Mouse (Mus musculus): ENCODE results near the gene Mea1.

Gene Mea1

DNA sequence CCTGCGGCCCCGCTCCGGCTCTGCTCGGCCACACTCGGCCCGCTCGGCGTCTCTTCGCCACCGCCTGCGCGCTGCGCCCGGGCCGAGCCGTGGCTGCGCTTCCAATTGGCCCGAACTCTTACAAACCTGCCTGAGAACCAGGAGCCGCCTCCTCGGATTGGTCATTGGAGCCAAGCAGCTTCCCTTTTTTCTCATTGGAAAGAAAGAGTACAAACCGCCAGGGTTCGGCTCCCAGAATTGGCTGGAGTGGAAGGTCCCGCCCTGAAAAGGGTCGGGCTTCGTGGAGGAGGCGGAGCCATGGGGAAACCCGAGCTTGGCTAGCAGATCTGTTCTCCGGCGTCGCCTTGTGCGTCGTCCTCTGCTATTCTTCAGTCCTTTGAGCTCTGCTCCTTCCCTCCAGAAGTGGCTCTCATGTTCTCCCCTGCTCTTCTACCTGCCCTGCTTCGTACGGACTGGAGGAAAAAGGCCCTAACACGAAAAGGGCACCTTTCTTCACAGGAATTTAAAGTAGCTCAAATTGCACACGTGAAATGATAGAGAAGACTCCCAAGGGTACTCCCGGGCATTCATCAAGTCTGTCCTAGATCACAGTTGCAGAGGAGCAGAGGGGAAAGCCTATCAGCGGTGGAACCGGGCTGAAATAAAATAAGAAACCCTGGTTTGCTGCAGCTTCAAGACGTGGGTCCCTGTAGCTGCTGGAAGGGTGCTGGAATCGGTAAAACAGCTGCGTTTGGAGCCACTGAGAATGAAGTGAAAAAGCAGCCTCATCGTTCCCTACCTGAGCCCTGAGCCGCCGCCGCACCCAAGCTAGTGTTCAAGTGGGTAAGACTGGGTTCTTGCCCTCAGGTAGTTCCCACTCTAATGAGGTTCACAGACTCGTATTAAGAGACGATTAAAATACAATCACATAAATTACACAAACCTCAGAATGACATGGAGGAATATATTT is 26.6 kb downstream of the Mea1 start, which contains the start of gene Ppp2r5d:
Gene Ppp2r5d (minus strand): TSS at position 225 of the 949 bp plus-strand sequence.
- ATAC-seq (ENCODE audit: low TSS enrichment), result peak; percentile 93

DNA sequence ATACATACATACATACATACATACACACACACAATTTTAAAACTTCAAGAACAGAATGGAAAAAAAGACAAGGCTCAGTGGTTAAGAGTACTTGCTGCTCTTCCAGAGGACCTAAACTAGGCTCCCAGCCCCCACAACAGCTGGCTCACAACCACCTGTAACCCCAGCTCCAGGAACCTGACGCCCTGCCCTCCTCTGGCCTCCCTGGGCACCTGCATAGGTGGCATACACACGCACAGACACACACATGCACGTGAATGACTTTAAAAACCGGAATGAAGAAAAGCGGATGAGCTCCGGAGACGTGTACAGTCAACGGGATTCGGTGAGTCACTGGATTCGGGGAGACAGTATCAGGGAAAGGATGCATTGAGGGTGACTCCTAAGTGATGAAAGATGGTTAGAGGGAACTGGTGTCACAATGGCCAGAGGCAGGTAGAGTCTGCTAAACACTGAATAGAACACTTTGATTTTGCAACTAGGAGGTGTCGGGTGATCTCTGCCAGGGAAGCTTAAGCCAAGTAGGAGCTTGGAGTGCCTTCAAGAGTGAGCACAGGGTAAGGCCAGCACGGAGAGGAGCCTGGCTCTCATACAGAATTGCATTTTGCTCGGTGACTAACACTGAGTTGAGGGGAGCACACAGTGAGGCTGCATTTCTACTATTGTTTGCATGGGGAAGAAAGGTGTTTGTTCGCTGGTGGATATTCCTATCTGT is 27.9 kb downstream of the Mea1 start:
- ATAC-seq (ENCODE audit: low TSS enrichment), result no peak

DNA sequence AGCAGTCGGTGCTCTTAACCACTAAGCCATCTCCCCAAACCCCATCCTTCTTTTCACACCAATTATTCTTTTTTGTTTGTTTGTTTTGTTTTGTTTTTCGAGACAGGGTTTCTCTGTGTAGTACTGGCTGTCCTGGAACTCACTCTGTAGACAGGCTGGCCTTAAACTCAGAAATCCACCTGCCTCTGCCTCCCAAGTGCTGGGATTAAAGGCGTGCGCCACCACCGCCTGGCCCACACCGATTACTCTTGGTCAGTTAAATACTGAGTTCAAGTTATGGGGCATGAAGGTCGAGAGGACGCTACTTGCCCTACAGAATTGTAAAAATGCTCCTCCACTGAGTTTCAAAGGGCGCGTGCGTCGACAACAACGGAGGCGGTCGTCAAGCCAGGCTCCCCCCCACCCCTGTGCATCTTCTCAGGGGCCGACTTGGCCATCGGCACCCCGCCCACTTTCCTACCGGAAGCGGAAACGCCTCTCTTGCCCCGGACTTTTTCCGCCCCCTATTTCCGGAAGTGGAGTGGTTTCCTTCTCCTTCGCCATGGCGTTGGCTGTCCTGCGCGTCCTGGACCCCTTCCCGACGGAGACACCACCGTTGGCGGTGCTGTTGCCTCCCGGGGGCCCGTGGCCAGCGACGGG is 32.5 kb downstream of the Mea1 start, which contains the start of gene Pex6:
Gene Pex6 (plus strand): TSS at position 505 of the 639 bp plus-strand sequence.
- ATAC-seq (ENCODE audit: low TSS enrichment), result peak; percentile 95

DNA sequence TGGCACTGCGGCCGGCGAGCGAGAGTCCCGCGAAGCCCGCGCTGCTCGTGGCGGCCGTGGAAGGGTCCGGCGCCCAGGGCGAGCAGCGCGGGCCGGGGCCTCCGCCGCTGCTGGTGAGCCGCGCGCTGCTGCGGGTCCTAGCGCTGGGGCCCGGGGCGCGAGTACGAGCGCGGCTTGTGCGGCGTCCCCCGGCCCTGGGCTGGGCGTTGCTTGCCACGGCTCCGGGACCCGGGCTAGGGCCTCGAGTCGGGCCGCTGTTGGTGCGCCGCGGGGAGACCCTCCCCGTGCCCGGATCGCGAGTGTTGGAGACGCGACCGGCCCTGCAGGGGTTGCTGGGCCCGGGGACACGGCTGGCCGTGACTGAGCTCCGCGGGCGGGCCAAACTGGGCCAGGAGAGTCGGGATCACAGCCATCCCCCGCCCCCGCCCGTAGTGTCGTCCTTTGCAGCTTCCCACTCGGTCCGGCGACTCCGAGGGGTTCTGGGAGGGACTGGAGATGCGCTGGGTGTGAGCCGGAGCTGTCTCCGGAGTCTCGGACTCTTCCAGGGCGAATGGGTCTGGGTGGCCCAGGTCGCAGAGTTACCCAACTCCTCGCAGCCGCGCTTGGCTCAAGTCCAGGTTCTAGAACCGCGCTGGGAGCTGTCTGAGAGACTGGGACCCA is 33.1 kb downstream of the Mea1 start:
- ATAC-seq (ENCODE audit: low TSS enrichment), result peak; percentile 56; the same call in 1 of the 2 replicates

DNA sequence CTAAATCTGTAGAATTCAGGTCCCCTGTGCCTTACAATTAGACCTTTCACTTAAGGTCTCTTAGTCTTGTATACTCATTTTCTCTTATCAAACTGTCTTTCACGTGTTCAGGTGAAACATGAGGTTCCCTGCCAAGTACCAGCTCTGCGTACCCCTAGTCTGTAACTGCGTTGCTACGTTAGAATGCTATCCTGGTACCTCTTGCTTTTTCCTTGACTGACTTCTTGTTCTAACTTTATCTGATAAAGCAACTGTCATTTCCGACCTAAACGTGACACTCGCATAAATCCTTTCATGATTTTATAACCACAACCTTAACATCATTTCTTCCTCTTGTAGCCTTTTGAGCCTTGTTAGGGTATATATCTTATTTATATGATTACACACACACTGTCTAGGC is 33.8 kb downstream of the Mea1 start:
- ATAC-seq (ENCODE audit: low TSS enrichment), result no peak

DNA sequence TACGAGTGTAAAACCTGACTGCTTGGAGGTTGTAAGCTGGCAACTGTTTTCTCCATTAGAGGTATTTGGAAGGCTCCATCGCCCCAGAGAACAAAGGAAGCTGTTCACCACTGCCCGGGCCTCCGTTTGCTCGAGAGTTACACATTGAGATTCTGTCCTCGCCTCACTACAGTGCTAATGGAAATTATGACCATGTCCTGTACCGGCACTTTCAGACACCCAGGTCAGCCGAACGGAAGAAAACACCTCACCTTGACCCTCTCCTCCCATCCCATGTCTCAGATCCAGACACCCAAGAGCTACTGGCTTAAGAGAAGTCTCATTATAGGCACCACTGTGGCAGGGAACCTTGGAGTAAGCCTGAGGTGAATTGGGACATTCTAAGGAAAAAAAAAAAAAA is 35.3 kb downstream of the Mea1 start:
- ATAC-seq (ENCODE audit: low TSS enrichment), result no peak

DNA sequence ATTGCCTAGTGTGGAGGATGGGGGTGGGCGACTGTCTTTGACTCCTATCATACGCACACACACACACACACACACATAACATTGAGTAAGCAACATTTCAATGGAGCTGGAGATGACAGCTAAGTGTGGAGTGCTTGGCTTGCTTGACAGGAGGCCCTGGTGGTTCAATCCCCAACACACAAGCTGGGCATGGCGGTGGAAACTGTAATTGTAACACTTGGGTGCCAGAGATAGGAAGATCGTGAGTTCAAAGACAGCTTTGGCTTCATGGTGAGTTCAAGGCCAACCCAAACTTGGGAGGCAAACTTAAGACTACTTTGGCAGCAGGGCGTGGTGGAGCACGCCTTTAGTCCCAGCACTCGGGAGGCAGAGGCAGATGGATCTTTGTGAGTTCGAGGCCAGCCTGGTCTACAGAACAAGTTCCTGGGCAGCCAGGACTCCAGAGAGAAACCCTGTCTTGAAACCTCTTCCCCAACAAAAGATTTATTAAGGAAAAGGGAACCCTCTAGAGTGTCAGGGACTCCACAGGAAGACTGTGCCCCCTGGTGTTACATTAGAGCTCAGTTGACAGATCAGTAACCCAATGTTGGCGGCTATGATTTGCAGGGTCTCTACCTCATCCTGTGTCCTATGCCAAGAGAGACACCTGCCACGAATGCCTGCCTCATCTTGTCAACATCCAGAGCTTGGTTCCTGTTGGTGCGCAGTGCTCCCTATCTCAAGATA is 36.3 kb downstream of the Mea1 start:
- ATAC-seq (ENCODE audit: low TSS enrichment), result no peak

- ATAC-seq (ENCODE audit: low TSS enrichment), result no peak
Observed at GRCm38 (mm10) chr17:46721077-46721476, 42.5 kb downstream of the Mea1 start.

DNA sequence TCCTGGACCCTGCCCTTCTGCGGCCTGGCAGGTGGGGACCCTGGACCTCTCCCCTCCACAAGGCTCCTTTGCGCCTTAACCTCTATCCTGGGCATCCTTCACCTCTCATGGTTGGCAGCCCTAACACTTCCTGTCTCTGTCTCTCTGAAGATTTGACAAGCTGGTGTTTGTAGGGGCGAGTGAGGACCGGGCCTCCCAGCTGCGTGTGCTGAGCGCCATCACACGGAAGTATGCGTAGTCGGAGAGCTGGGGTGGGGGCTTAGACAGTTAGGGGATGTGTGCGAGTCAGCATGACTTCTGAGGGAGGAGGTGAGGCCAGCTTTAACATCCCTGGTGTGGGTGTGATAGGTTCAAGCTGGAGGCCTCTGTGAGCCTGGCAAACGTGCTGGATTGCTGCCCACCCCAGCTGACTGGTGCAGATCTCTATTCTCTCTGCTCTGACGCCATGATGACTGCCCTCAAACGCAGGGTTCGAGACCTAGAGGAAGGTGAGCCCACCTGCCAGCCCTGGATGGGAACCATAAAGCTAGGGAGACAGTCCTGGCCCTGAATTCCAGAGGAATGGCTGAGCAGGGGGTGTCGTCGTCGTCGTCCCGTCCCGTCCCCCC is 46.0 kb downstream of the Mea1 start:
- ATAC-seq (ENCODE audit: low TSS enrichment), result no peak

GRCm38 (mm10) chr17:46725273-46725672 is 46.7 kb downstream of the Mea1 start:
- ATAC-seq (ENCODE audit: low TSS enrichment), result no peak

DNA sequence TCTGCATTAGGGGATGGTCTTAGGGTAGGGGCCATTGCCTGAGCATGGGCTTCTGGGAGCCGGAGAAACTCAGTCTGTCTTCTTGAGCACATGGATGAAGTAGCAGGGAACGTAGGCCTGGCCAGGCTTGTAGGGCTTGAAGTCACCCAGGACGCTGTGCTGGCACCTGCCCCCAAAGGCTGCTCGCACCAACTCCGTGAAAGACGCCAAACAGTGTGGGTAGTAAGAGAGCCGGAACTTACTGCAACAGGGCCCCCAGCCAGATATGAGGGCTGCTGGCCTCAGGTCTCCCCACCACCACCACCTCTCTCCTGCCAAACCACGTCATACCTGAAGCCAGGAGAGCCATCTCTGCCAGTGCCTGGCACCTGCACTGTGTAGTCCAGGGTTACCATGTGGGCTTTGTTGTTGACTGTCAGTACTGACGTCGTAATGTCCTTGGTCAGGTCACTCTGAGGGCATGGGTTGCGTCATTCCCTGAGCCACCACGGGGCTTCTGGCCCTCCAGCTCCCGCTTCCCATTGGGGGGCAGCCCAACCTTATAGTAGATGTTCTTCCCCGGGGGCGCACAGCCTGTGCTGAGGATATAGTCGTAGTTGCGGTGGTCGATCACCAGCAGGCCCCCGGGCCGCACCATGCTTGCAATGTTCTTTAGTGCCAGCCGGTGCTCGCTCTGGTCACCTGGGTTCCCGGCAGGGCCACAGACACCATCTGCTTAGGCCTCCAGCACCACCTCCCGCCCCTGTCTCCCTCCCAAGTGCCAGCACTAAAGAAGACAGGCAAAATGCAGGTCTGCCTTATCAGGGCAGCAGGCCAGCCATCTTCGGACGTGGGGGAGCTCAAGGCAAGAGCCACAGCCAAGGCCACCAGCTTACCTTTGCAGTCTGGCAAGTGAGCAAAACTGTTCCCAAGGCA is 47.4 kb downstream of the Mea1 start:
- ATAC-seq (ENCODE audit: low TSS enrichment), result no peak

DNA sequence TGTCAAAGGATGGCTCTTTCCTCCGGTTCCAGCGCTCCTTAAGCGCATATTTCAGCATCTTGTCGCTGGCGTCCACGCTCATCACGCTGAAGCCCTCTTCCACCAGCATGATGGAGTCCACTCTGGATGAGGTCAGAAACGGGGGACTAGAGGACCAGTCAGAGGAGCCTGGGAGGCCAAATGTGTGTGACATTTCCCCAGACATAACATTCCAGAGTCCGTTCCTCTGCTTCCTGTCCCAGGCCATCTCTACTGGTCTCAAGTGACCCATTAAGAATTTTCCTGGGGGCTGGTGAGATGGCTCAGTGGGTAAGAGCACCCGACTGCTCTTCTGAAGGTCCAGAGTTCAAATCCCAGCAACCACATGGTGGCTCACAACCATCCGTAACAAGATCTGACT is 48.7 kb downstream of the Mea1 start:
- no peak for ATAC-seq (ENCODE audit: low TSS enrichment)

DNA sequence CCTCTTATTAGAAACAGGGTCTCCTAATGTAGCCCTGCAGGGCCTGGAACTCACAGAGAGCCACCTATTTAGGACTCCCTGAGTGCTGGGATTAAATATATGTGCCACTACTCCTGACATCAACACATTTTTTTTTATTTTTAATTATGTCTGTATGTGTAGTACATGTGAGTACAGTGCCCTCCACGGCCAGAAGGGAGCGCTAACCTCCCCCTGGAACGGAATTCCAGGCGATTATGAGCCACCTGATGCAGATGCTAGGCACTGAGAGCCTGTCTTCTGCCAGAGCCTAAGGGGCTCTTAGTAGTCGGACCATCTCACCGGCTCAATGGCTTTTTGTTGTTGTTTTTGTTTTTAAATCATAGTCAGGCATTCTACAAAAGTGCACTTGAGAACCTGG is 49.4 kb downstream of the Mea1 start:
- no peak for ATAC-seq (ENCODE audit: low TSS enrichment)

GRCm38 (mm10) chr17:46728496-46728895 is 49.9 kb downstream of the Mea1 start:
- no peak for ATAC-seq (ENCODE audit: low TSS enrichment)

DNA sequence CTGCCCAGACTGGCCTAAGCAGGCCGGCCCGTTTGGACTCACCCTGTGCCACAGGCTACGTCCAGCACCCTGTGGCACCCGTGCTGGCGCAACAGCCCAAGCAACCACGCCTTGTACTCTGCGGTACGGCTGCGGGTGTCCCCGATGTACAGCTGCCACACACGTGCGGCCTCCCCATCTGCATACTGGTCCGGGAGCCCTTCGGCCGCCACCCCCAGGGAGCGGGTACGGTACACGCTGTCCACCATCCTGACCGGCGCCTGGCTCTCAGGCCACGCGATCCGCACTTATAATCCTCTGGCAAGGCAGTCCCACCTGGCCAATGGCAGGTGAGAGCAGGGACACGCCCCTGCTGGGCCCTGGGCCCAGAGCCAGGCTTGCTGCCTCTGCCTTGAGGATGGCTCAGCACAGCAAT is 50.3 kb downstream of the Mea1 start, which contains the start of gene Gnmt:
Gene Gnmt (minus strand): TSS at position 265 of the 415 bp plus-strand sequence.
- ATAC-seq (ENCODE audit: low TSS enrichment), result no peak
